18 mouse cellular contexts compared by ENCODE assay signal in the genomic region with DNA sequence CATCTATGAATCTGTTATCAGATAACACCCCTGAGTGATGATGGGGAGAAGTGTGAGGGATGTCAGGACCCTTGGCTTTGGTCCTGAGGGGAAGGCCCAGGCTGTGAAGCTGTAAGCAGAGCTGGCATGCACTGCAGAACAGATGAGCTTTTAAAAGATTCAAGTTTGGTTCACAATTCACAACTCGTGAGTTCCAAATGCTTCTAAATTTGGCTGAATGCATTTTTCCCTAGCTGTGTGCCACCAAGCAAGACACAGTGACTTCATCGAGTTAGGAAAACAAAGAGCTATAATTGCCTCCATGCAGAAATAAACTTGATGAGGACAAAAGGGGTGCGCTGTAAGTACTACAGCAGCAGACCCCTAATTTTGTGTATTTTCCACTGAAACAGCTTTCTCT. TPM values are rescaled to one million over a fixed set of nuclear protein-coding genes. Genes with fewer than 3 reads are reported as not detected.
A peak's percentile ranks its signal among the peaks of the same experiment; 100 is the strongest.
DNase-seq lines count a peak whose midpoint lies in the region; ATAC-seq and TF ChIP-seq lines count a peak whose summit lies in the region.
"Had no signal": no experiment of that assay in that cellular context is flagged by ENCODE, and none has a peak within 500 bp of the region (broad histone marks: within the 10 kb centered on the region; RNA-seq: fewer than 3 reads in every experiment).

No protein-coding gene starts in this region.

- H3K9me3 ChIP-seq in hindbrain, postnatal 0 days (ENCODE audit: low read length), result no peaks in the 10 kb centered on the region
- H3K9me3 ChIP-seq in hindbrain, embryonic 12.5 days (replicated peaks), result no peaks in the 10 kb centered on the region
- H3K9me3 ChIP-seq in forebrain, embryonic 16.5 days (ENCODE audit: control insufficient read depth, low read length), result no peaks in the 10 kb centered on the region
- no peaks in the 10 kb centered on the region for H3K9me3 ChIP-seq in liver, embryonic 11.5 days (ENCODE audit: control insufficient read depth, low read length)
- H3K9me3 ChIP-seq: embryonic facial prominence, embryonic 12.5 days; neural tube, embryonic 12.5 days had no signal

- H3K4me2 ChIP-seq in hindbrain, postnatal 0 days (ENCODE audit: low read depth, low read length), result no peak overlapping the region
- H3K4me2 ChIP-seq in hindbrain, embryonic 12.5 days (replicated peaks), result no peak overlapping the region
- H3K4me2 ChIP-seq in forebrain, embryonic 16.5 days (ENCODE audit: low read length), result peak overlapping the region; percentile 26; the same call in 1 of the 2 replicates
- no peak overlapping the region for H3K4me2 ChIP-seq in liver, embryonic 11.5 days
- H3K4me2 ChIP-seq: embryonic facial prominence, embryonic 12.5 days; midbrain, embryonic 11.5 days; neural tube, embryonic 12.5 days had no signal

- peak; percentile 18 for DNase-seq in hindbrain, postnatal 0 days (ENCODE audit: low spot score)
- peak; percentile 8 for DNase-seq in layer of hippocampus, adult 9-10 months (ENCODE audit: low spot score)
- peak; percentile 23 to 35 for DNase-seq in right cerebral cortex, adult 2 months (ENCODE audit: low spot score in 2 of 2)
- no peak for DNase-seq in adrenal gland, postnatal 14 days
- DNase-seq in liver, embryonic 11.5 days (ENCODE audit: low spot score), result no peak
- no peak for DNase-seq in retina, embryonic 14.5 days (ENCODE audit: low spot score)
- DNase-seq: heart, adult 18-20 months; heart, postnatal 14 days; liver; thymus, postnatal 36 days had no signal

- H3K4me1 ChIP-seq in hindbrain, postnatal 0 days (ENCODE audit: insufficient read depth, low read length), result no peaks in the 10 kb centered on the region
- H3K4me1 ChIP-seq in hindbrain, embryonic 12.5 days, result no peaks in the 10 kb centered on the region
- peaks cover 16% of the 10 kb centered on the region for H3K4me1 ChIP-seq in forebrain, embryonic 16.5 days (replicated peaks; ENCODE audit: control insufficient read depth, insufficient read depth, low read length)
- no peaks in the 10 kb centered on the region for H3K4me1 ChIP-seq in liver, embryonic 11.5 days (replicated peaks; ENCODE audit: control insufficient read depth, insufficient read depth, low read length)
- H3K4me1 ChIP-seq: embryonic facial prominence, embryonic 12.5 days; neural tube, embryonic 12.5 days had no signal

- H3K9ac ChIP-seq in hindbrain, postnatal 0 days (replicated peaks; ENCODE audit: low read length), result no peak overlapping the region
- H3K9ac ChIP-seq in hindbrain, embryonic 12.5 days, result no peak overlapping the region
- no peak overlapping the region for H3K9ac ChIP-seq in forebrain, embryonic 16.5 days (replicated peaks; ENCODE audit: low read depth, low read length)
- no peak overlapping the region for H3K9ac ChIP-seq in liver, embryonic 11.5 days (ENCODE audit: low read depth, low read length)
- H3K9ac ChIP-seq: embryonic facial prominence, embryonic 12.5 days; neural tube, embryonic 12.5 days had no signal

- no peak for TF ChIP-seq CTCF in hindbrain, postnatal 0 days (IDR thresholded peaks at IDR 0.05; ENCODE audit: low read depth)

- peak; percentile 56 for ATAC-seq in hindbrain, postnatal 0 days
- no peak for ATAC-seq in hindbrain, embryonic 12.5 days (ENCODE audit: low FRiP score)
- ATAC-seq in forebrain, embryonic 16.5 days, result peak; percentile 94
- ATAC-seq in liver, embryonic 11.5 days (replicated peaks; ENCODE audit: low FRiP score), result no peak
- ATAC-seq: activated CD4-positive, CD25-positive, alpha-beta regulatory T cell, adult 4 months; intestine, embryonic 16.5 days had no signal

- H3K36me3 ChIP-seq in hindbrain, postnatal 0 days (ENCODE audit: insufficient read depth, low read length), result no peaks in the 10 kb centered on the region
- H3K36me3 ChIP-seq in hindbrain, embryonic 12.5 days, result no peaks in the 10 kb centered on the region
- H3K36me3 ChIP-seq in forebrain, embryonic 16.5 days (ENCODE audit: control insufficient read depth, insufficient read depth), result no peaks in the 10 kb centered on the region
- no peaks in the 10 kb centered on the region for H3K36me3 ChIP-seq in liver, embryonic 11.5 days (ENCODE audit: control insufficient read depth, insufficient read depth, low read length)
- H3K36me3 ChIP-seq: embryonic facial prominence, embryonic 12.5 days; neural tube, embryonic 12.5 days had no signal

- no peaks in the 10 kb centered on the region for H3K27me3 ChIP-seq in hindbrain, postnatal 0 days (ENCODE audit: insufficient read depth, low read length)
- H3K27me3 ChIP-seq in hindbrain, embryonic 12.5 days, result no peaks in the 10 kb centered on the region
- H3K27me3 ChIP-seq in forebrain, embryonic 16.5 days (replicated peaks; ENCODE audit: control insufficient read depth, insufficient read depth, low read length), result no peaks in the 10 kb centered on the region
- H3K27me3 ChIP-seq in liver, embryonic 11.5 days (replicated peaks; ENCODE audit: control insufficient read depth, insufficient read depth, low read length), result no peaks in the 10 kb centered on the region
- H3K27me3 ChIP-seq: embryonic facial prominence, embryonic 12.5 days; neural tube, embryonic 12.5 days had no signal

- 50% methylated on average over 3 of the region's 3 CpGs for WGBS in hindbrain, postnatal 0 days
- 80% methylated on average over 3 of the region's 3 CpGs for WGBS in hindbrain, embryonic 12.5 days
- WGBS in forebrain, embryonic 16.5 days, result 17% methylated on average over 3 of the region's 3 CpGs
- 79% methylated on average over 3 of the region's 3 CpGs for WGBS in liver, embryonic 11.5 days

- H3K27ac ChIP-seq in hindbrain, postnatal 0 days, result no peak overlapping the region
- no peak overlapping the region for H3K27ac ChIP-seq in hindbrain, embryonic 12.5 days
- peak overlapping the region; percentile 82 for H3K27ac ChIP-seq in forebrain, embryonic 16.5 days (ENCODE audit: low read length)
- H3K27ac ChIP-seq in liver, embryonic 11.5 days (ENCODE audit: low read depth, low read length), result no peak overlapping the region
- H3K27ac ChIP-seq: embryonic facial prominence, embryonic 12.5 days; neural tube, embryonic 12.5 days had no signal

- no peak overlapping the region for H3K4me3 ChIP-seq in hindbrain, postnatal 0 days (ENCODE audit: low read length)
- no peak overlapping the region for H3K4me3 ChIP-seq in hindbrain, embryonic 12.5 days
- H3K4me3 ChIP-seq in forebrain, embryonic 16.5 days (replicated peaks; ENCODE audit: low read length), result no peak overlapping the region
- H3K4me3 ChIP-seq in liver, embryonic 11.5 days (ENCODE audit: low read depth, low read length), result no peak overlapping the region
- H3K4me3 ChIP-seq: embryonic facial prominence, embryonic 12.5 days; neural tube, embryonic 12.5 days had no signal

RNA-seq across cellular contexts. Expression of a gene that starts 48.2 kb away (rescaled TPM):
- total RNA-seq in hindbrain, postnatal 0 days (2014; rRNA removed), result 24.6 and 41.3 TPM in 2 replicates
- polyA plus RNA-seq in hindbrain, postnatal 0 days (2015; fragmentation: Nextera tagmentation; extraction: Ambion mirVana), result 29.3 and 31.9 TPM in 2 replicates
- 13.9 and 16.6 TPM in 2 replicates for polyA plus RNA-seq in hindbrain, embryonic 12.5 days (2016; fragmentation: Nextera tagmentation; extraction: Ambion mirVana)
- 51.1 and 54.7 TPM in 2 replicates for polyA plus RNA-seq in forebrain, embryonic 16.5 days (2015; fragmentation: Nextera tagmentation; extraction: Ambion mirVana)
- total RNA-seq in adrenal gland, postnatal 14 days (2021), result 14.6 and 22.4 TPM in 2 replicates
- polyA plus RNA-seq in liver, embryonic 11.5 days (2014; fragmentation: Nextera tagmentation; extraction: Ambion mirVana), result 1.4 and 1.7 TPM in 2 replicates
- total RNA-seq: MEL had no signal

Comparison
In these comparisons a context has a peak if more than half of its experiments do, and no peak if none do; other contexts are left out.
1. ATAC-seq: peak in hindbrain, postnatal 0 days (single experiment) and forebrain, embryonic 16.5 days (single experiment); none in hindbrain, embryonic 12.5 days (single experiment) and liver, embryonic 11.5 days (single experiment).
2. DNase-seq: peak in hindbrain, postnatal 0 days (single experiment), layer of hippocampus, adult 9-10 months (single experiment) and right cerebral cortex, adult 2 months (2 of 2); none in adrenal gland, postnatal 14 days (single experiment), liver, embryonic 11.5 days (single experiment) and retina, embryonic 14.5 days (single experiment).